Mouse (Mus musculus) mouse trophoblast stem cell (cell line): ENCODE data around the gene Cdc40.
"Not testable (repeated sequence)": the region's sequence is repeated elsewhere in the genome, so short reads cannot be mapped to it uniquely, and the experiment has no call there.

Source experiments
- in situ Hi-C, 2 experiments: fragments of 300-500 bp; cut with MseI, MboI; formaldehyde crosslinking; loops; 2 replicates in 1 of 2; 3 replicates in 1 of 2; pipeline ENCODE4 v1.15.1; 2025

Gene Cdc40

DNA sequence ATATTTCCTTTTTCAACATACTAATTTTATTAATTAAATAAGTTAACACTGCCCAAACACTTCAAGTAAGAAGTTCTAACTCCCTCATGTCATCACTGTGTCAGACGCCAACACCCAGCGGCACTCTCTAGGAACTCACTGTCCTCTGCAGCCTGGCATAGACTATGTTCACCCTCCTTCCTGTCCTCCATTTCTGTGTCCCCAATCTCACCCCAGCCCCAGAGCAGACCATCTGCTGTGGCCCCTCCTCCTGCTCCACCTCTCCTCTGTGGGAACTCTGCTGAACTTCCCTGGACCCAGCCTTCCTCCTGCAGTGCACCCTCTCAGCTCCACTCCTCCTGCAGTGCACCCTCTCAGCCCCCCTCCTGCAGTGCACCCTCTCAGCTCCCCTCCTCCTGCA is 15.0 kb downstream of the Cdc40 start:
- in situ Hi-C loops, result no loop called here

- in situ Hi-C loops, result no loop called here
Measured at GRCm38 (mm10) chr10:40857599-40857998, 25.5 kb downstream of the Cdc40 start.

DNA sequence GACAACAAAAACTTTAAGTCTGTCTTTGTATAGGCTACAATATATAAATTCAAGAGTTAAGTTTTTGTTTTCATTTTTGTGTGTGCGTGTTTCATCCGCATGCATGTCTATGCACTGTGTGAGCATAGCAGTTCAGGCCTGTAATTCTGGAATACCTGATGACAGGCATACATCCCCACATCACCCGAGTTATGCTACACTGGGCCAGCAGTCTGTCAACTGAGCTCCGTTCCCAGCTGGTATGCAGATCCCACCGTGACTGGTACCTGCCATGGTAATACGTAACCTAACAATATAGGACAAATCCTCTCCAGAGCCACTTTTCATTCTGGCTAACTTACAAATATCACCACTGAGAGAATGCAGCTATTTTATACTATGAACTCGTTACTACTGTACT is 26.4 kb downstream of the Cdc40 start:
- in situ Hi-C loops, result no loop called here

- in situ Hi-C loops, result no loop called here
Measured at GRCm38 (mm10) chr10:40855616-40856015, 27.5 kb downstream of the Cdc40 start.

DNA sequence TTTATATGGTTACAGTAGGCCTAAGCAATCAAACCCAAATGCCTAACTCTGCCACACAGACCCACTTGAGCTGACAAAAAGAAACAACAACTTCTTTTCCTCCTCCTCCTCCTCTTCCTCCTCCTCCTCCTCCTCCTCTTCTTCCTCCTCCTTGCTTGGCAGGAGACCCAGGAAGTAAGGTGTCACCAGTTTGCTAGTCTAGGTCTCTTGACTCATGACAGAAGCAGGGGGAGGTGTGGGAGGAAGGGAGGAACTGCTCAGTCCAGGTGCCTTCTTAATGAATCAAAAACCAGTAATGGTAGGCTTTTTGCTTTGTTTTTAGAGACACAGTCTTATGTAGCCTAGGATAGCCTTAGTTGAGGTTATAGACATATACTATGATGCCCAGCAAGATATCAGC is 32.0 kb downstream of the Cdc40 start:
- in situ Hi-C loops, result no loop called here

DNA sequence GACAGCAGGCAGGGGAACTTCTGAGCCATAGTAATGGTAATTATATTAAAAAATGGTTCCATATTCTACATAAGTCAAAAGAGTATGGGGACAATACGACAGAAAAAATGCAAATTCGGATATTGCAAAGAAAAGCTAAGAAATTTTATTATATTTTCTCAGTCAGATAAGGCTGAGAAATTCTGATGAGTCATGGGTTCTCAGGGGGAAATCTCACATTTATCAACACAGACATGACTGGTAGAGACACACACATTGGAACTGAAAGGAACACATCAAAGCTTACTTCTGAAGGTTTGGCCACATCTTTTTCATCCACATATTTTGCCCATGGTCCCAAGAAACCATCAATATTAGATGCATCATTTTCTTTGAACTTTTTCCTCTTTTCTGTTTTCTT is 32.5 kb downstream of the Cdc40 start:
- in situ Hi-C loops, result no loop called here

- in situ Hi-C loops, result no loop called here
Measured at GRCm38 (mm10) chr10:40847176-40847874, 35.8 kb downstream of the Cdc40 start.

DNA sequence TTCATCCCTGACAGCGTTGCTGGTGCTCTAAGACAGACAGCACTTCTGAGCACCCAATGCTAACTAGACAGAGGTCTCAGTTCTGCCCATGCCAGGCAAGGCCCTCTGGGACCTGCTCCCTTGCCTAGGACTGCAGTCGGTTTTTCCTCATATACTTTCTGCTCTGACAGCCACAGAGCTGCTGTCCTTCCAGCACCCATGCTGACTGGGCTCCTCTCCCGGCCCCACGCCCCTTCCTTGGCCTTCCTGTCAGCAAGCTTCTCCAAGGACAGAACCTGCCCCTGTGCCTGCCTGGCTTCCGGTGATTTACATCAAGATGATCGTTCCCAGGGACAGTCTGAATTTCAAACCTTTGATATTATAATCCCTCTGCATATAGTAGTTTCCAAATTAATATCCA is 37.5 kb downstream of the Cdc40 start:
- in situ Hi-C loops, result no loop called here

- in situ Hi-C loops, result no loop called here
Measured at GRCm38 (mm10) chr10:40844546-40844945, 38.6 kb downstream of the Cdc40 start.

GRCm38 (mm10) chr10:40843841-40844240 is 39.3 kb downstream of the Cdc40 start:
- in situ Hi-C loops, result no loop called here

DNA sequence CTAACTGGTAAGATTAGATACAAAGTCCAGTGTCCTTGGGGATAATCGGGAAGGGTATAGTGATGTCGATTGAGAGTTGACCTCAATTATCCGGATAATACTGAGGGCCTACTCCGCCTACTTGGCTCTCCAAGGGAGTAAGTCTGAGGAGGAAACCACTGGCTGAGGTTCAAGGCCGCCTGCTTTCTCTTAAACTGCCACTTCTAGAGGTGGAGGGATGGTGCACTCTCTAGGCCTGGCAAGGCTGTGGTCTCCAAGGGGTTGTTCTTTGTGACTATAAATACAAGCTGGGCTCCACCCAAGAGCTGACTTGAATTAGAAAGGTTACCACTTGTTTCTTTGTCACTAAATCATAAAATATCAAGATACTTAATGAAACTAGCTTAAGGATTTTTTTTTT is 43.0 kb downstream of the Cdc40 start:
- in situ Hi-C loops, result no loop called here

DNA sequence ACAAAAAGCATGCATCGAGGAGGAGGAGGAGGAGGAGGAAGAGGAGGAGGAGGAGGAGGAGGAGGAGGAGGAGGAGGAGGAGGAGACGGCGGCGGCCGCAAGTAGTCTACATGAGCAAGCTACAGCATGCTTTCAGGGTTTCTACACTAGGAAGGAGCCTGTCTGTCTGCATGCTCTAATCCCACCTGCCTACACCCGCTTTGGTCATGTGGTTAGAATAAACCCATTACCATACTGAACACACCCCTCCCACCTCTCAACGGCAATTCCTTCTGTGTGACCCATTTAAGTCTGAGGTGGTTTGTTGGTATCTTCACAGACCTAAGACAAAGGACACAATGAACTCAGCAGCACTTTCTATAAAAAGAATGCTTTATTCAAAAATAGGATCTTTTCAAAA is 51.8 kb downstream of the Cdc40 start:
- in situ Hi-C loops, result no loop called here

- in situ Hi-C loops, result no loop called here
Measured at GRCm38 (mm10) chr10:40830312-40830711, 52.8 kb downstream of the Cdc40 start.

- in situ Hi-C loops, result no loop called here
Measured at GRCm38 (mm10) chr10:40827706-40828105, 55.4 kb downstream of the Cdc40 start.

DNA sequence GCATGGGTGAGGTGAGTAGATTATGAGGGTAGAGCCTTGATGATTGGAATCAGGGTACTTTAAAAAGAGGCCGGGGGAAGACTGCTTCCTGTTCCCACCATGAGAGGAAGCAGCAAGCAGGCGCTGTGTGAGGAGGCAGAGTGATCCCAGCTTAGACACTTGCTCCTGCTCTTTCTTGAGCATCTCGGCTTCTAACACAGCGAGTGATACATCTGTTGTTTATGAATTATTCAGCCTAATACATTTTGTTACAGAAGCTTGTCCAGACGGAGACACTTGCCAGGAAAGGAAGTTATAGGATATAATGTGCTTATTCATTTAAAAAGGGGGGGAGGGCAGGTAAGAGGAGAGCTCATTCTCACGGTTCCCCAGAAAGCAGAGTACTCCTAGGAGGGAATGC is 57.2 kb downstream of the Cdc40 start:
- in situ Hi-C loops, result no loop called here

DNA sequence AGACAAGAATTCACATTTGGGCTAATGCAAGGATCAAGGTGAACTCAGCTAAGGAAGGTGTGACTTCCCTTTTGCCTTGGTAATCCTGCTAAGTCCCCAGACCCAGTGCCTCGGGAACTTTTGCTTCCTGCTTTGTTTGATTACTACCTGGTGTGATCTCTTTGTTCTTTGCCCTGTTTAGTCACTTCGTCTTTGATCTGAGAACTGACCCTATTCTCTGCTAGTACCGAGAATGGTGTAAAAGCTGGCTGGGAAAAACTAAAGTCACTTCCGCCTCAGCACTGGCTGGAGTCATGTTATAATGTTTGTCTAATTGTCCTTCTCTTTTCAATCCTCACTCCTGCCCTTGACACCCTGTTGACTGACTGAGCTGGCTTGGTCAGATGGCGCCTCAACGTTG is 66.6 kb downstream of the Cdc40 start:
- in situ Hi-C loops, result no loop called here

GRCm38 (mm10) chr10:40813627-40814026 is 69.5 kb downstream of the Cdc40 start:
- in situ Hi-C loops, result no loop called here

DNA sequence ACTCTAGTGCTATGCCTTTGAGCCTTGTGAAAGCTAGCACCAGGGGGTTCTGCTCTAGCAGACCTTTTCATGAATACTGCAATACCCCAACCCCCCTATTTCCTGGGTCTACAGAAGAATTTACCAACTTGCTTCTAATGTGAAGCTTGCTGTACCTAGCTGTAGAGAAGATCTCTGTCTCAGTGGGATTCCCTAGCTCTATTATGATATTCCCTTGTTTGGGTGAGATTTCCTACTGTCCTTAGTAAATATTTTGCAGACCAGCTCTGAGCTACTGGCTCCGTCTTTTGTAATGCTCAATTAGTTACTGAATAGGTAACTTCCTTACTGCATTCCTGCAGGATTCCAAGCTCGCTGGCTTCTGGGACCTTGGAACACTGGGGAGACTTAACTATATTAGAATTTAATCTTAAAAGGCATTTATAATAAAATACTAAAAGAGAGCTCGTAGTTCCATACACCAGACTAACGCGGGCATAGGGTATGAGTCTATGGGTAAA is 73.7 kb downstream of the Cdc40 start:
- in situ Hi-C loops, result not testable (repeated sequence)

GRCm38 (mm10) chr10:40806221-40806620 is 76.9 kb downstream of the Cdc40 start:
- in situ Hi-C loops, result no loop called here

DNA sequence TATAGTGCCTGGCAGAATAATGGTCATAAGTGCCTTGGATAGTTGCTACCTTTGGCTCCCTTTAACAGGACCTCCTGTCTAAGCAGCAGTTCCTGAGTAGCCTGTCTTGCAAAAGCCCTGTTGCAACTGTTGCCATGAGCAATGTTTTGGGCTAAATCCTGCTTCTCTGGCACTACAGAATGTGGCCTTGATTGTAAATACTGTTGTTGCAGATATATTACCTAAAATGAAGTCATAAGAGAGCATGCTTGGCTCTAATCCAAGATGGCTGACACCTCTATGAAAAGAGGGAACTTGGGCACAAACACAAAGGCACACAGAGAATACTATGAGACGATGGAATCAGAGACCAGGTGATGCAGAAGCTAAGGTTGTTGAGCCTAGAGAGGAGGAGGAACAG is 77.9 kb downstream of the Cdc40 start:
- in situ Hi-C loops, result no loop called here

DNA sequence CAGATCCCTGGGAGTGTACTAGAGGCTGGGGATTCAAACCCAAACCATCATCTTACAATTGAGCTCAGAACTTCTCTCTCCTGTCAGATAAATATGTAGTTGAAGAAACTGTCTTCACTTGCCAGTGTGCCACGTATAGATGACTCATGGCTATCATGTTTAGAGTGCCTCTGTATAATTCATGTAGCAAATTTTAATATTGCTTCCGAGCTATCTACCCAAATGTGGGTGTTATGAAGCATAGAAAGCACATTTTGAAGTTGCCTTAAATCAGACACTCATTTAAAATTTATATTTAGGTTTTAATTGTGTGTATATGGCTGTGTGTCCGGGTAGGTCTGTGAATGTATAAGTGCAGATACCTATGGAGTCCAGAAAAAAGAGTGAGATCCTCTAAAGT is 91.0 kb downstream of the Cdc40 start:
- in situ Hi-C loops, result no loop called here

DNA sequence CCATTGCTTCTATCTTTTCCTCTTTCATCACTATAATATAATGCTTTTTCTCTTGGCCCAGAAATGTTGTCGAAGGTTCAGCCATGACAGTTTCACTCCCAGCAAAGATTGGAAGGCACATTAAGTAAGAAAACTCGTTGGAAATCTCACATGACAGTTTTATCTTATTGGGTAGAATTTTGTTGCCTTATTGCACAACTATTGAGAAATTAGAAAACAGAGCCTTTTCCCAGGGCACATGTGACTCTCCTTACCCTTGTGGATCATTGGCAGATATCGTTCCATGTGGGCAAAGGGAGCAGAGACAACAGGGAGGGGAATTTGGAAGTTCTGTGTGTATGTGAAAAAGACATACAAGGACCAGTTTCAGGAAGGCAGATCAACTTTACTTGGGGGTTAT is 92.7 kb downstream of the Cdc40 start:
- in situ Hi-C loops, result no loop called here
